Mouse (Mus musculus): ENCODE measurements around the gene Rit1. TPM values are rescaled to one million over a fixed set of nuclear protein-coding genes. Genes with fewer than 3 reads are reported as not detected.
A peak's percentile ranks its signal among the peaks of the same experiment; 100 is the strongest.

Gene Rit1
- polyA plus RNA-seq (2012; rRNA removed) = 45.2 and 49.2 TPM in 2 replicates

DNA sequence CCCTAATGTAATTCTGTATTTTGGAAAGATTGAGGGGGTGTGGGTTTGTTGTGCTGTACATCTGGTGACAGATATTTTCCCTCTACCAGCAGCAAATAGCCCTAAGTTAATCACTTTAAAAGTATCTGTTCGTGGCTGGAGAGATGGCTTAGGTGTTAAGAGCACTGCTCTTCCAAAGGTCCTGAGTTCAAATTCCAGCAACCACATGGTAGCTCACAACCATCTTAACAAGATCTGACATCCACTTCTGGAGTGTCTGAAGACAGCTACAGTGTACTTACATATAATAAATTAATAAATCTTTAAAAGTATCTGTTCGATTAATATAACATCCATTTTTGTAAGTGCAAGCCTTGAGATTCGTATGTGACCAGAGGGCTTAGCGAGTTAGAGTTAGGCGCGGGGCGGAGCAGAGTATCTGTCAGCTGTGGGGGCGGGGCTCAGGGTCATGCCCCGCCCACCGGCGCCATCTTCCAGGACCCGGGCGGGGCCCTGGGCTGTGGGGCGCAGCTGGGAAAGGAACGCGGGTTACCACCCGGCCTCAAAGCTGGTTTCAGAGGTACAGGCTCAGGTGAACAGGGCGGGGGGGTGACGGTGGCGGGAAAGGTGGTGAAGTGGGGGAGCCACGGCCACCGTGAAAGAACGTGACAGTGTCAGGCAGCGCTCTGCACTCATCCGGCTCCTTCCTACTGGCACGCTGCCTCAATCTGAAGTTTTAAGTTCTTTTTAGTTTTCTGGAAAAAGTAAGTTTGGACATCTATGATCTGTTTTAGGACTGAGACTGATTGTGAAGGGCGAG is at the start of gene Rit1:
Rit1 (plus strand) TSS at position 440 of the 799 bp plus-strand sequence.
- TF ChIP-seq CTCF (IDR thresholded peaks at IDR 0.05; ENCODE audit: borderline replicate concordance, extremely low read depth, insufficient read depth, insufficient read length) (no peak), POLR2A (IDR thresholded peaks at IDR 0.05; ENCODE audit: borderline replicate concordance, extremely low read depth, insufficient read depth, insufficient read length, poor library complexity, severe bottlenecking) (peak; percentile 43; the same call in 1 of the 2 replicates)
- DNase-seq (ENCODE audit: low read depth) = peak; percentile 90

GRCm38 (mm10) chr3:88677399-88677798 is 39.2 kb upstream of the Rit1 start:
- TF ChIP-seq CTCF (IDR thresholded peaks at IDR 0.05; ENCODE audit: borderline replicate concordance, extremely low read depth, insufficient read depth, insufficient read length) (peak; percentile 76; the same call in 1 of the 2 replicates), POLR2A (IDR thresholded peaks at IDR 0.05; ENCODE audit: borderline replicate concordance, extremely low read depth, insufficient read depth, insufficient read length, poor library complexity, severe bottlenecking) (no peak)
- peak; percentile 92 for DNase-seq (ENCODE audit: low read depth)

DNA sequence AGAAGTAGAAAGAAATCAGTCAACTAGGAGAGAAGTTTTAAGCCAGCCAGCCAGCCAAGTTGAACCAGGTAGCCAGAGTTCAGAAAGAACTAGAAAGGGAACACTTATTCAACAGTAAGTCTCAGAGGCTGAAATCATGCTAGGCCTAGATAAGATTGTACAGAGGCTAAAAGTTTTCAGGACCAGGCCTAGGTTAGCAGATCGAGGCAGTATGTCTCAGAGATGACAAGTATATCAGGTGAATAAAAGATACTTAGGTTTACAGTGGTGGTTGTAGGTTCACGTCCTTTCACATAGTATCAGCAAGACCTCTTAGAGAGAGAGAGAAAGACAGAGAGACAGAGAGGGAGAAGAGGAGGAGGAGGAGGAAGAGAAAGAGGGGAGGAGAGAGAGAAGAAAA is 32.8 kb upstream of the Rit1 start:
- no peak for TF ChIP-seq POLR2A (IDR thresholded peaks at IDR 0.05; ENCODE audit: borderline replicate concordance, extremely low read depth, insufficient read depth, insufficient read length, poor library complexity, severe bottlenecking)
- no peak for TF ChIP-seq CTCF (IDR thresholded peaks at IDR 0.05; ENCODE audit: borderline replicate concordance, extremely low read depth, insufficient read depth, insufficient read length)
- no peak for DNase-seq (ENCODE audit: low read depth)

DNA sequence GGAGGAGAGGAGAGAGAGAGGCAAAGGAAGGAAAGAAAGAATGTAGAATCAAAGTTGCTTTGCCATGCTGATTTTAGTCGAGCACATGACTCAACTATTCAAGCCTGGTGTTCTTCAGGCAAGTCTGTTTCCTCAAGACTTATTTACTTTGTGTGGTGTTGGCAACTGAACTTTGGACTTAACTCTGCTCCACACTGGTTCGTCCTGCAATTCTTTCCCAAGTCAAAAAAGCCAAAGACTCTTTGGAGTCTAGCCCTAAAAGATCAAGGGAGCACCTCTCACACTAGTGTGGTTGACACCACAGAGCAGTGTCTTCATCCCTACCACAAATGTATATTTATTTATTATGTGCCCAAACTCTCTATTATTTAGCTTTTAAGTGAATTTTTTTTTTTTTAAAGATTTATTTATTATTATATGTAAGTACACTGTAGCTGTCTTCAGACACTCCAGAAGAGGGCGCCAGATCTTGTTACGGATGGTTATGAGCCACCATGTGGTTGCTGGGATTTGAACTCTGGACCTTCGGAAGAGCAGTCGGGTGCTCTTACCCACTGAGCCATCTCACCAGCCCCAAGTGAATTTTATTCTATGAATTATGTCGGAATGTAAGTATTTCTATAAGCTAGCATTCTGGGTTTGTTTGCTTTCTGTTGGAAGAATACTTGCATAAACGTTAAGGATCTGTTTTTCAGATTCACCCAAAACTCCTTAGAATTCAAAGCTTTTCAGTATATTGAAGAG is 32.2 kb upstream of the Rit1 start:
- no peak for DNase-seq (ENCODE audit: low read depth)
- TF ChIP-seq POLR2A (IDR thresholded peaks at IDR 0.05; ENCODE audit: borderline replicate concordance, extremely low read depth, insufficient read depth, insufficient read length, poor library complexity, severe bottlenecking) = no peak
- TF ChIP-seq CTCF (IDR thresholded peaks at IDR 0.05; ENCODE audit: borderline replicate concordance, extremely low read depth, insufficient read depth, insufficient read length) = no peak

GRCm38 (mm10) chr3:88684980-88685941 is 31.4 kb upstream of the Rit1 start, which contains the start of gene Khdc4:
TSS of gene Khdc4 (plus strand) at chr3:88685803.
- DNase-seq (ENCODE audit: low read depth) = peak; percentile 100
- TF ChIP-seq POLR2A (IDR thresholded peaks at IDR 0.05; ENCODE audit: borderline replicate concordance, extremely low read depth, insufficient read depth, insufficient read length, poor library complexity, severe bottlenecking) = peak; percentile 90
- TF ChIP-seq CTCF (IDR thresholded peaks at IDR 0.05; ENCODE audit: borderline replicate concordance, extremely low read depth, insufficient read depth, insufficient read length) = 0 out of 2 replicates have a peak, but pooled peaks have one; percentile 10

GRCm38 (mm10) chr3:88685958-88686451 is 30.6 kb upstream of the Rit1 start:
- DNase-seq (ENCODE audit: low read depth) = peak; percentile 84
- TF ChIP-seq POLR2A (IDR thresholded peaks at IDR 0.05; ENCODE audit: borderline replicate concordance, extremely low read depth, insufficient read depth, insufficient read length, poor library complexity, severe bottlenecking) = peak; percentile 31; the same call in 1 of the 2 replicates
- peak; percentile 32; the same call in 1 of the 2 replicates for TF ChIP-seq CTCF (IDR thresholded peaks at IDR 0.05; ENCODE audit: borderline replicate concordance, extremely low read depth, insufficient read depth, insufficient read length)

GRCm38 (mm10) chr3:88686734-88687611 is 29.7 kb upstream of the Rit1 start:
- peak; percentile 3 for DNase-seq (ENCODE audit: low read depth)
- TF ChIP-seq POLR2A (IDR thresholded peaks at IDR 0.05; ENCODE audit: borderline replicate concordance, extremely low read depth, insufficient read depth, insufficient read length, poor library complexity, severe bottlenecking) = no peak
- TF ChIP-seq CTCF (IDR thresholded peaks at IDR 0.05; ENCODE audit: borderline replicate concordance, extremely low read depth, insufficient read depth, insufficient read length) = no peak

GRCm38 (mm10) chr3:88689079-88689478 is 27.6 kb upstream of the Rit1 start:
- no peak for TF ChIP-seq CTCF (IDR thresholded peaks at IDR 0.05; ENCODE audit: borderline replicate concordance, extremely low read depth, insufficient read depth, insufficient read length)
- no peak for TF ChIP-seq POLR2A (IDR thresholded peaks at IDR 0.05; ENCODE audit: borderline replicate concordance, extremely low read depth, insufficient read depth, insufficient read length, poor library complexity, severe bottlenecking)
- no peak for DNase-seq (ENCODE audit: low read depth)

DNA sequence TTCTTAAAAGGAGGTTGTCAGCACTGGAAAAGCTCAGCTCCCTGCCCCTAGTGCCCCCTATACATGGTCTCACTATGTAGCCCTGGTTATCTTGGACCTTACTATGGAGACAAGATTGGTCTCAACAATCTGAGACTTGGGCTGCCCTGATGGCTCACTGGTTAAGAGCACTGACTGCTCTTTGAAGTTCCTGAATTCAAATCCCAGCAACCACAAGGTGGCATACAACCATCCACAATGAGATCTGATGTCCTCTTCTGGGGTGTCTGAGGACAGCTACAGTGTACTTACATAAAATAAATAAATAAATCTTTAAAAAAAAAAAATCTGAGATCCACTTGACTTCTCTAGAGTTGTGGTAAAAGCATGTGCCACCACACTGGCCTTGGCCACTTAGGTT is 21.1 kb upstream of the Rit1 start:
- TF ChIP-seq CTCF (IDR thresholded peaks at IDR 0.05; ENCODE audit: borderline replicate concordance, extremely low read depth, insufficient read depth, insufficient read length) (no peak), POLR2A (IDR thresholded peaks at IDR 0.05; ENCODE audit: borderline replicate concordance, extremely low read depth, insufficient read depth, insufficient read length, poor library complexity, severe bottlenecking) (no peak)
- peak; percentile 8 for DNase-seq (ENCODE audit: low read depth)
